Mouse (Mus musculus) myocyte (in vitro differentiated cells): Measurements from ENCODE around the gene Ndufa5.

Experiments
- MAX ChIP-seq: IDR thresholded peaks from one replicate; pipeline ENCODE4 v1.6.1; 2011; ENCODE audit warnings: low read depth, mild to moderate bottlenecking, control low read depth
- USF1 ChIP-seq: IDR thresholded peaks from one replicate; pipeline ENCODE4 v1.6.1; 2011; ENCODE audit warnings: low read depth, mild to moderate bottlenecking, control low read depth, moderate library complexity

DNA sequence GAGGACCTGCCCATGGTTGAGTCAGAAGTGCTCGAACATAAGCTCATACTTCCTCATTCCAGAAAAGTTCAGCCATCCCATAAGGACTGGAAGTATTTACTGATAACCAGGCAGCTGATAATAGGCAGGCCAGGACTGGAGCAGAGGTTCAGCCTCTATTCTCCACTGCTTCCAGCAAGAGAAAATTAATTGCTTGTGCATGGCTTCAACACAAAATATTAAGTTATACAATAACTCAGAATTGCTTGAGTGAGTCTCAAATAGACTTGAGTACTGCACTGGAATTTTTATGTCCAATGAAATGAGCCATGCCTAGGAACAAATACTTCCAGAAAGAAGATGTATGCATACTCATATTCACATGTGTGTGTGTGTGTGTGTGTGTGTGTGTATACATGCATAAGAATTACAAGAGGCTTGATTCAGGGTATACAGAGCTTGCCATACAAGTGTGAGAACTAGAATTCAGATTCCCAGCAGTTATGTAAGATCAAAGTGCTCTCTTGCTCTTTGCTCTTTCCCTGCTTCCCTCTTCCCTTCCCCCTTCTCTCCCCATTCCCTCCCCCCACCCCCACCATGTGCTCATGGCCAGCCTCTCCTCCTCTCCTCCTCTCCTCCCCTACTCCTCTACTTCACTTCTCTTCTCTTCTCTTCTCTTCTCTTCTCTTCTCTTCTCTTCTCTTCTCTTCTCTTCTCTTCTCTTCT is 19.1 kb upstream of the Ndufa5 start:
- TF ChIP-seq USF1 (no peak), MAX (no peak)
